Mouse (Mus musculus) ES-E14 (cell line): ENCODE measurements at regions not wholly inside any gene's neighbourhood (a gene's known extent, or its start where the extent isn't known, plus 50 kb on each side); places are given as distances from the start of the nearest gene placed in this dataset.

Source experiments
- CHD2 ChIP-seq: IDR thresholded peaks from 2 replicates; pipeline ENCODE4 v1.6.1; 2014; ENCODE audit warnings: mild to moderate bottlenecking, low read depth, low read length, inconsistent platforms
- HCFC1 ChIP-seq: IDR thresholded peaks from 2 replicates; pipeline ENCODE4 v1.6.1; 2012; ENCODE audit warnings: low read length, inconsistent platforms, borderline replicate concordance; ENCODE audit not compliant: insufficient read depth
- MAFK ChIP-seq: IDR thresholded peaks from 2 replicates; pipeline ENCODE4 v1.6.1; 2014; ENCODE audit warnings: mild to moderate bottlenecking, low read depth, low read length, inconsistent platforms; ENCODE audit not compliant: insufficient read depth
- ZC3H11A ChIP-seq: IDR thresholded peaks from 2 replicates; pipeline ENCODE4 v1.6.1; 2012; ENCODE audit warnings: low read depth, mild to moderate bottlenecking, inconsistent platforms, low read length, borderline replicate concordance
- ZNF384 ChIP-seq: IDR thresholded peaks from 2 replicates; pipeline ENCODE4 v1.6.1; 2012; ENCODE audit warnings: low read depth, low read length, inconsistent platforms

GRCm38 (mm10) chr8:90759531-90759930 is 57.7 kb downstream of the Gm19935 start:
- TF ChIP-seq MAFK = no peak
- TF ChIP-seq ZC3H11A = no peak
- no peak for TF ChIP-seq CHD2
- TF ChIP-seq HCFC1 = no peak
- no peak for TF ChIP-seq ZNF384
